Mouse (Mus musculus): ENCODE measurements around the gene Gm5426. TPM values are rescaled to one million over a fixed set of nuclear protein-coding genes. Genes with fewer than 3 reads are reported as not detected.
"Not testable (repeated sequence)": the region's sequence is repeated elsewhere in the genome, so short reads cannot be mapped to it uniquely, and the experiment has no call there.

The Gm5426 gene
- total RNA-seq (2021) = not detected
- long read RNA-seq, experiment 1 = 0 reads
- long read RNA-seq, experiment 2 = 0 reads

- DNase-seq (ENCODE audit: low spot score in 2 of 2) = not testable (repeated sequence)
These were observed at the start of gene Gm5426 for GRCm38 (mm10) chr10:96136451-96136850. TSS of gene Gm5426 (plus strand) at chr10:96136603.

DNA sequence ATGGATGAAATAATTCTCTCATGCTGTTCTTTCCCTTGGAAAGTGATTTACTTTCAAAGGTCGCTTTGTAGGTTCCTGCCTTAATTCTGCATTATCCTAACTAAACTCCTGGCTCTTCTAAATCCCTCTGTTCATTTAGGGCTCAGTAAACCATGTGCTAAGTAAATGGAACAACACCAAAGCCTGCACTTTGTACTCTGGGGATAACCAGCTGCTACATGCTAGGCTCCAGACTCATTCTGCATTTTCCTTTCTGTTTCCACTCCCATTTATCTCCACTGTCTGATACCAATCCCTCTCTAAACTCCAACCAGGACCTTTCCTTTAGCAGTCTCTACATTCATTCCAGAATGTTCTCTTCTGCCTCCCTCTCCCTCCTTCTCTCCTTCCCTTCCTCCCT, 46.7 kb upstream of the Gm5426 start:
- no peak for DNase-seq (ENCODE audit: low spot score in 2 of 2)

DNA sequence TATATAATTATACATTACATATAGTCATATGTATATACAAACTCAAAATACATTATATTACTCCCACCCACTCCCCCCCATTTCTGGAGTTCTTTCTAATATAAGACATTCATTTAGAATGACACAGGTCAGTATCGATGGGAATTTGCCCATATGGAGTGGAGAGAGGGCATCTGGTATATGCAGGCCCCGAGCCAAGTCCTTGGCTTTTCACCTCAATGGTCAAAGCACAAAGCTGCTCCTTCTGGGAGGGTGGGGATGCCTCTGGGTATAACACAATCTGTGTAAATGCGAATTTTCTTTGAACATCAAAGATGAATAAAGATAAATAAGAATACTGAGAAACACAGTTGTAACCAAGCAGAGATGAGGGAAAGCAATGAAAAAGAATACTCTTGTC, 46.0 kb upstream of the Gm5426 start:
- DNase-seq (ENCODE audit: low spot score in 2 of 2) = no peak

- no peak for DNase-seq (ENCODE audit: low spot score in 2 of 2)
These were observed 42.4 kb upstream of the Gm5426 start for GRCm38 (mm10) chr10:96093890-96094531.

DNA sequence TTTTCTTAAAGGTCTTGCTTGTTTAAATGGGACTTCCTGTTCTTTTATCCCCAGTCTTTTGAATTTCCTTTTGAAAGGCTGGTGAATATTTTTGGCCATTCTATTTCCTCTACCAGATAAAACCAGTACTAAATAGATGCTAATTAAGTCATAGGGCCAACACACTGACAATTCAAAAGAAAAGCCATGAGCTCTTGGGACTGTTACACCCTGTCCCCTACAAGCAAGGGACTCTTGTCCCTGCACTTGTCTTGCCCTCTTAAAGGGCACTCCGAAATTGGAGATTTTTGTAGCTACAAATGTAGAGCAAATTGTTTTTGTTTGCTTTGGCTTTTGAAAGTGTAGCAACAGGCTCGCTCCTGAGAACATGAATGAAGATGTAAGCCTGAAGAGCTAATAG, 41.8 kb upstream of the Gm5426 start:
- no peak for DNase-seq (ENCODE audit: low spot score in 2 of 2)

GRCm38 (mm10) chr10:96096730-96097129, 39.7 kb upstream of the Gm5426 start:
- DNase-seq (ENCODE audit: low spot score in 2 of 2) = no peak

DNA sequence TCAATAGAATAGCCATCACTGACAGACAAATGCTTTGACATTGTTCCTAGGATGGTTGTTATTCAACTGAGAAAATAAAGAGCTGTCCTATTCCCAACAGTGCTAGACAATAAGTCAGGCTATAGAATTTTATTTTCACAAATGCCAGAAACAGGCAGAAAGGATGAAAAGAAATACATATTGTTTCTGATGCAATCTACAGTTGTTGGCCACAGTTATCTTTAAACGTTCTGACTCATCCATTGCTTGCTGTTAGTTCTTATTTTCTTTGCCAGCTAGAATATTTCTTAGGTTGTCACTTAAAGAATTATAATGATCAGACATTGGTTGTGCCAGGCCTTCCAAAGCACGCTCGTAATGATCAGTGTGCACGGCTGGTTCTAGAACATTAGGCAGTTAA, 35.4 kb upstream of the Gm5426 start:
- DNase-seq (ENCODE audit: low spot score in 2 of 2) = no peak

GRCm38 (mm10) chr10:96104158-96104557, 32.2 kb upstream of the Gm5426 start:
- DNase-seq (ENCODE audit: low spot score in 2 of 2) = no peak

DNA sequence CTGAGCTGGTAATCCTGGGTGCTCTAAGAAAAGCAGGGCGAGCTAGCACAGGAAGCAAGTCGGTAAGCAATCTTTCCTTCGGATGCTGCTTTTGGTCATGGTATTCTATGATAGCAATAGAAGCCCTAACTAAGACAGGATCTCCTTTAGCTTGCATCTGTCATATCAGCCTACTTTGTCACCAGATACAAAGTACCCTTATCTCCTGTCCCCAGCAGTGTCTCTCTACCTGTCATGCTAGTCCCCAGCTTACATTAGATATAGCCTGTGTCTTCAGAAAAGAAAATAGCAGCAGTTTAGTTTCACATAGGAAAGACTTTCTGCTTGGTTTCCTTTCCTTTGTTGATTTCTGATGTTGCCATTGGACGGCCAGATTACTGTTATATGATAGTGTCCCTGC, 31.8 kb upstream of the Gm5426 start:
- no peak for DNase-seq (ENCODE audit: low spot score in 2 of 2)

GRCm38 (mm10) chr10:96105124-96105523, 31.3 kb upstream of the Gm5426 start:
- no peak for DNase-seq (ENCODE audit: low spot score in 2 of 2)

DNA sequence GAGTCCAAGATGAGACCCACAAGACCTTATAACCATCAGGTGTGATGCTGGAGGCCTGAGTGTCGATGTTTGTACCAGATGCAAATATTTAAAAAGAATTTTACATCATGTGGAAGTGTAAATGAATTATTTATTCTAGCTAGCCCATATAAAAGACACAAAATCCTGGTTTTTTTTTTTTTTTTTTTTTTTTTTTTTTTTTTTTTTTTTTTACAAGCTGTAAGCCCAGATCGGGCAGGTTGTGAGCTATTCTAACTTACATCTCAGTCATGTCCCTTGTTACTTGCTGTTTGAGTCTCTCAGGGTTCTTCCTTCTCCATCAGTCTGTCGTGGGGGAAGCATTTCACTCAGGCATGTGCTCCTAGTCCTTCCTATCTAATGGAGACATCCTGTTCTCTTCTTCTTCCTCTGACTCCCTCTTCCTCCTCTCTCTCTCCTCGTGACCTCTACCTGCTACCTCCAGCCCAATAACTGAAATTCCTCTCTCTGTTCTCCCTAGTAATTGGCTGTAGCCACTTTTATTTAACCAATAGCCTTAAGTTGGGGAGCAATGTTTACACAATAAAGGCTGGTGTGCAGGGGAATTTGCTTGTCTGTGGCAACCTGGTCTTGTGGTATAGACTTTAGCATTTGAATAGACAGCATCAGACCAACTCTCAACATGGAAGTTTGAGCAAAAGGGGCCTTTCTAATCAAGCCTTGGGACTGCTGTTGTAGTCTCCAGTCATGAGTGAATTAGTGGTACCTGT, 29.3 kb upstream of the Gm5426 start:
- DNase-seq (ENCODE audit: low spot score in 2 of 2) = no peak

DNA sequence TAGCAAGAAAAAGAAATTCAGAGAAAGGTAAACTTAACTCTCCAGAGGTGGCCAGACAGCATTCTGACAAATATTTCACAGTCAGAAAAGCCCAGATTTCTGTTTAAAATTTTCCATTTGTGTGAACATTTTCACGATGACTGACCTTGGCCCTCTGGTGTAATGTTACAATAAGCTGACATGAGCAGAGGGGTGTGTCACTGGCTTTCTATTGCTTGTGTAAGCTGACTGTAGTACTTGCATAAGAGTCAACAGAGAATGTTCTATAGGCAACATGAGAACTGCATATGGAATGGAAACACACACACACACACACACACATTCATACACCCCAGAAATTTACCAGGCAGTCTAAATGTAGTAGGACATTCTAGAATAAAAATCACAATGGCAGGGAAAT, 28.6 kb upstream of the Gm5426 start:
- DNase-seq (ENCODE audit: low spot score in 2 of 2) = no peak

GRCm38 (mm10) chr10:96115325-96115724, 21.1 kb upstream of the Gm5426 start:
- DNase-seq (ENCODE audit: low spot score in 2 of 2) = no peak

GRCm38 (mm10) chr10:96120821-96121220, 15.6 kb upstream of the Gm5426 start:
- DNase-seq (ENCODE audit: low spot score in 2 of 2) = no peak

DNA sequence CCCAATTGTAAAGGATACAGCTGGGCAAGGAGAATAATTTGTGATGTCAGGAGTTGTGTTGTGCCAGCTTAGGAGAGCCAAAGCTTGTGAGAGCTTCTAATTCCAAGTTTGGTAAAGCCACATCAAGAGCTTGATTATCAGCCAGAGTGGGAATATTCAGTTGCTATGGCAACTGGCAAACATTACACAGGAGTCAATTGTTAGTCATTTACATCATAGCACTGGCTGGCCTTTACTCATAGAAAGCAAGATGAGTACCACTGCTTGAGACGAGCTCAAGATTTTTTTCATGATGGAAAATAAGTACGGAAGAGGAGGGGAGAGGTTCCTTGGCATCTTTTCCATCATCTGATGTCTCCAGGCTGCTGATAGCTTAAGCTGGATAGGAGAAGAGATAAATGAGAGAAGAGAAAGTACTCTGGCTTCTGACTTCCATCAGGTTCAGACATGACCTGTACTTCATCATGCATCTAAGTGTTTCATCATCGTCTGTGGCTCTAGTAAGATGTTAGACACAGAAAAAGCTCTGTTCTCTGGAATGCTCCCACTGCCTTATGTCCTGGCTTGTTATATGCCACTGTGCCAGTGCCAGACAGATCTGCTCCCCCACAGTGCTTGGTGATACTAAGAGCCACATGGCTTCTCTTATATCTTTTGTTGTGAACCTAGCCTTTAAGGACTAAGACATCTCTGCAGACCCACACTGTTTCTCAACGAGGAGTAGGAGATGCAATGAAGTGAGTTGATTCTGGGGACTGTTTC, 15.0 kb upstream of the Gm5426 start:
- no peak for DNase-seq (ENCODE audit: low spot score in 2 of 2)

GRCm38 (mm10) chr10:96123885-96124284, 12.5 kb upstream of the Gm5426 start:
- no peak for DNase-seq (ENCODE audit: low spot score in 2 of 2)

GRCm38 (mm10) chr10:96124290-96124689, 12.1 kb upstream of the Gm5426 start:
- no peak for DNase-seq (ENCODE audit: low spot score in 2 of 2)

GRCm38 (mm10) chr10:96125771-96126454, 10.5 kb upstream of the Gm5426 start:
- DNase-seq (ENCODE audit: low spot score in 2 of 2) = no peak

GRCm38 (mm10) chr10:96129213-96129612, 7.2 kb upstream of the Gm5426 start:
- DNase-seq (ENCODE audit: low spot score in 2 of 2) = no peak

DNA sequence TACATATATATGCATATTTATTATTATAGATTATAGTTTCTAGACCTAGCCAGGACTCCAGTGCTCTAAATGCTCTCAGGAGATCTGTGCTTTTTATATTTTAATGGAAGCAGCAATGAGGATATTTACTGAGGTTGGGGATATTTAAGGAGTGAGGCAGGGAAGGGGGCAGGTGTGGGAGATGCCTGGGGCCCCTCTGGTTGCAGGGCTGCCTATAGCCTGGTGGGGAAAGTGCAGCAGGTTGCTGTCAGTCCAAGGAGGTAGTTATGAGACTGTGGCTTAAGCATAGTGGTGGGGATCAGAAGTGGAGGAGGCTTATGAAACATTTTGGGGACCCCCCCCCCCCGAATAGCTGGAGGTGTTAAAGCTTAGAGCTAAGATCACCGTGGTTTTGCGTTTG, 6.0 kb upstream of the Gm5426 start:
- DNase-seq (ENCODE audit: low spot score in 2 of 2) = no peak

DNA sequence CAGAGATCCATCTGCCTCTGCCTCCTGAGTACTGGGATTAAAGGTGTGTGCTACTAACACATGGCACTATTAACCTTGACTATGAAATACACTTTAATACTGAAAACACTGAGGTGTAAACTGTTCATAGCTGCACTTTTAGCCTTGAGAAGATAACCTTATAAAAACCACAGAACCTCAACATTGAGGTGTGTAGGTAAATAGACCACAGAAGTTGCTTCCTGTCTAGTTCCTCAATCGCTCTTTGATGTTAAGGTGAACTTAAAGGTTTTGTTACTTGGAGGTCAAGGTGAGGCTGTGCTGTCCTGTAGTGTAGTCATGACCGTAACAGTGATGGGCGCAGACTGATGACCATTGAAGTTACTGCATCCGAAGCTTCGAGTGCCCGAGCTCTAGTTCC, 5.3 kb upstream of the Gm5426 start:
- DNase-seq (ENCODE audit: low spot score in 2 of 2) = no peak

GRCm38 (mm10) chr10:96132161-96132560, 4.2 kb upstream of the Gm5426 start:
- peak in 1 of 2 experiments; percentile 48 for DNase-seq (ENCODE audit: low spot score in 2 of 2)
